Mouse (Mus musculus) ES-Bruce4 (cell line): ENCODE measurements around the gene Dnajc12.

Experiments
- CTCF ChIP-seq: IDR thresholded peaks from one replicate; pipeline ENCODE4 v1.8.1; 2011; ENCODE audit warnings: low read depth, low read length
- POLR2A ChIP-seq: IDR thresholded peaks from one replicate; pipeline ENCODE4 v1.8.1; 2011; ENCODE audit warnings: low read length; ENCODE audit not compliant: insufficient read depth

GRCm38 (mm10) chr10:63424475-63424814 is 42.2 kb downstream of the Dnajc12 start:
- TF ChIP-seq CTCF (peak; percentile 40), POLR2A (no peak)
